ENCODE assay signal across 15 mouse cellular contexts in the genomic region with DNA sequence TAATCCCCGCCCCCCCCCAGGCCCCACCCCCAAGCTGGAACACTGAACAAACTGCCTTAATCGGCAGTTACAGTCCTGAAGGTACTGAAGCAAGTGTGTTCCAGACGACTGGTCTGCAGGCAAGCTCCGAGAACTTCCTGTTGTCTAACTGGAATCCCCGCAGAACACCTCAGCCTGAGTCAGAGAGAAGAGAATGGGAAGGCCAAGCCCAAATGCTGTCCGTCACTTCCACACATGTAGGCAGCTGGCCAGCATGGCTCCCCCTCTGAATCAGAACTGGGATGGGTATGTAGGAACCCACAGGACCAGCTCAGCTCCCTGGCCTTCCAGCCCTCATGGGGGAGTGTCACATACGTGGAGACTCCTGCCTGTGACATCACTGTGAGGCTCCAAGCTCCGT. TPM values are rescaled to one million over a fixed set of nuclear protein-coding genes. Genes with fewer than 3 reads are reported as not detected.
A peak's percentile ranks its signal among the peaks of the same experiment; 100 is the strongest.
DNase-seq lines count a peak whose midpoint lies in the region; TF ChIP-seq lines count a peak whose summit lies in the region.
"Had no signal": no experiment of that assay in that cellular context is flagged by ENCODE, and none has a peak within 500 bp of the region (broad histone marks: within the 10 kb centered on the region; RNA-seq: fewer than 3 reads in every experiment).

No protein-coding gene starts in this region.

- H3K4me1 ChIP-seq in heart, adult 2 months (ENCODE audit: control insufficient read depth, insufficient read depth, low read length): peaks cover 28% of the 10 kb centered on the region

- TF ChIP-seq EP300 in heart, adult 2 months (IDR thresholded peaks at IDR 0.05; ENCODE audit: insufficient read depth, low read depth, low read length): no peak

- TF ChIP-seq POLR2A in heart, adult 2 months (IDR thresholded peaks at IDR 0.05; ENCODE audit: insufficient read depth, low read depth, low read length): no peak

- no peak overlapping the region for H3K9ac ChIP-seq in heart, adult 2 months (ENCODE audit: low read depth, low read length)
- H3K9ac ChIP-seq: heart, embryonic 12.5 days; limb, embryonic 13.5 days; midbrain, embryonic 12.5 days had no signal

- no peaks in the 10 kb centered on the region for H3K27me3 ChIP-seq in heart, adult 2 months (ENCODE audit: control insufficient read depth, insufficient read depth, low read length)
- H3K27me3 ChIP-seq: heart, embryonic 12.5 days; limb, embryonic 13.5 days; midbrain, embryonic 12.5 days had no signal

- H3K27ac ChIP-seq in heart, adult 2 months: no peak overlapping the region
- H3K27ac ChIP-seq: limb, embryonic 13.5 days; midbrain, embryonic 12.5 days had no signal

- DNase-seq in heart, adult 2 months: peak; percentile 11 to 35
- DNase-seq in heart, adult 9 months (ENCODE audit: low spot score in 2 of 2): no peak
- DNase-seq in urinary bladder, postnatal 25 days (ENCODE audit: low spot score): peak; percentile 48
- DNase-seq in urinary bladder, adult 2 months (ENCODE audit: low spot score): no peak
- peak; percentile 87 for DNase-seq in fibroblast of lung, adult 2 months (ENCODE audit: low read depth)
- no peak for DNase-seq in natural killer cell, adult 2 months (ENCODE audit: low spot score in 2 of 2)
- DNase-seq in layer of hippocampus, adult 18-20 months (ENCODE audit: low spot score in 2 of 2): no peak
- no peak for DNase-seq in ovary, postnatal 36 days (ENCODE audit: low spot score)
- DNase-seq: cerebellum, adult 18-20 months; embryo, embryonic 11 days; thymus, adult 2 months had no signal

- intact Hi-C loops in heart, adult 2 months (cut with DNase I): no loop called here

- no peak overlapping the region for H3K4me3 ChIP-seq in heart, adult 2 months
- H3K4me3 ChIP-seq: heart, embryonic 12.5 days; limb, embryonic 13.5 days; midbrain, embryonic 12.5 days had no signal

- 46% methylated on average over 8 of the region's 8 CpGs for WGBS in heart, adult 2 months

- no peak for TF ChIP-seq CTCF in heart, adult 2 months (IDR thresholded peaks at IDR 0.05)

- H3K36me3 ChIP-seq in heart, adult 2 months (ENCODE audit: control insufficient read depth, insufficient read depth, low read length): no peaks in the 10 kb centered on the region

- no peaks in the 10 kb centered on the region; the same call in 1 of the 2 replicates for H3K79me2 ChIP-seq in heart, adult 2 months (replicated peaks; ENCODE audit: control insufficient read depth, insufficient read depth, low read length)

RNA-seq across cellular contexts. Expression of gene Cpsf4l, which starts 20.1 kb away (rescaled TPM):
- total RNA-seq in heart, adult 2 months (2021): not detected
- polyA plus RNA-seq in heart, adult 2 months (2012; rRNA removed): 0.18 TPM in 1 of 2 replicates, not detected in the other
- 0.38 and 0.44 TPM in 2 replicates for polyA plus RNA-seq in urinary bladder, adult 2 months (2012; rRNA removed)
- not detected for total RNA-seq in layer of hippocampus, adult 18-20 months (2021)
- polyA plus RNA-seq: heart, embryonic 12.5 days; small intestine, adult 2 months had no signal

RNA-seq across cellular contexts. Expression of gene Cdc42ep4, which starts 21.8 kb away (rescaled TPM):
- 10 to 100 TPM; 20.6 to 23.2 TPM for total RNA-seq in heart, adult 2 months (2021)
- 12.3 and 12.9 TPM in 2 replicates for polyA plus RNA-seq in heart, adult 2 months (2012; rRNA removed)
- polyA plus RNA-seq in urinary bladder, adult 2 months (2012; rRNA removed): 19.8 and 27.1 TPM in 2 replicates
- 10 to 100 TPM; 32.4 to 32.7 TPM for total RNA-seq in layer of hippocampus, adult 18-20 months (2021)

RNA-seq across cellular contexts. Expression of gene D11Wsu47e, which starts 45.7 kb away (rescaled TPM):
- total RNA-seq in heart, adult 2 months (2021): 1 to 10 TPM; 5.8 to 6.4 TPM
- polyA plus RNA-seq in heart, adult 2 months (2012; rRNA removed): 4.7 and 7.8 TPM in 2 replicates
- 11.5 and 12.5 TPM in 2 replicates for polyA plus RNA-seq in urinary bladder, adult 2 months (2012; rRNA removed)
- 10 to 100 TPM; 13.1 to 13.8 TPM for total RNA-seq in layer of hippocampus, adult 18-20 months (2021)

RNA-seq across cellular contexts. Expression of gene Fam104a, which starts 46.0 kb away (rescaled TPM):
- 10 to 100 TPM; 15.3 to 16.4 TPM for total RNA-seq in heart, adult 2 months (2021)
- polyA plus RNA-seq in heart, adult 2 months (2012; rRNA removed): 10.7 and 12.4 TPM in 2 replicates
- polyA plus RNA-seq in urinary bladder, adult 2 months (2012; rRNA removed): 25.0 and 26.5 TPM in 2 replicates
- total RNA-seq in layer of hippocampus, adult 18-20 months (2021): 10 to 100 TPM; 31.1 to 33.6 TPM

Comparison
In these comparisons a context has a peak if more than half of its experiments do, and no peak if none do; other contexts are left out.
1. DNase-seq: peak in heart, adult 2 months (2 of 2), urinary bladder, postnatal 25 days (single experiment) and fibroblast of lung, adult 2 months (single experiment); none in heart, adult 9 months (0 of 2), urinary bladder, adult 2 months (single experiment), natural killer cell, adult 2 months (0 of 2), layer of hippocampus, adult 18-20 months (0 of 2) and ovary, postnatal 36 days (single experiment).